Mouse (Mus musculus) kidney, postnatal 4 days (tissue): ENCODE data around the gene Lima1.
A peak's percentile ranks its signal among the peaks of the same experiment; 100 is the strongest.
"Not testable (repeated sequence)": the region's sequence is repeated elsewhere in the genome, so short reads cannot be mapped to it uniquely, and the experiment has no call there.

Experiments
- DNase-seq, 2 experiments: peaks; one replicate each; pipeline ENCODE4 v3.0.0; 2021; ENCODE audit warnings: mixed read lengths in 2 of 2

Lima1 gene

DNA sequence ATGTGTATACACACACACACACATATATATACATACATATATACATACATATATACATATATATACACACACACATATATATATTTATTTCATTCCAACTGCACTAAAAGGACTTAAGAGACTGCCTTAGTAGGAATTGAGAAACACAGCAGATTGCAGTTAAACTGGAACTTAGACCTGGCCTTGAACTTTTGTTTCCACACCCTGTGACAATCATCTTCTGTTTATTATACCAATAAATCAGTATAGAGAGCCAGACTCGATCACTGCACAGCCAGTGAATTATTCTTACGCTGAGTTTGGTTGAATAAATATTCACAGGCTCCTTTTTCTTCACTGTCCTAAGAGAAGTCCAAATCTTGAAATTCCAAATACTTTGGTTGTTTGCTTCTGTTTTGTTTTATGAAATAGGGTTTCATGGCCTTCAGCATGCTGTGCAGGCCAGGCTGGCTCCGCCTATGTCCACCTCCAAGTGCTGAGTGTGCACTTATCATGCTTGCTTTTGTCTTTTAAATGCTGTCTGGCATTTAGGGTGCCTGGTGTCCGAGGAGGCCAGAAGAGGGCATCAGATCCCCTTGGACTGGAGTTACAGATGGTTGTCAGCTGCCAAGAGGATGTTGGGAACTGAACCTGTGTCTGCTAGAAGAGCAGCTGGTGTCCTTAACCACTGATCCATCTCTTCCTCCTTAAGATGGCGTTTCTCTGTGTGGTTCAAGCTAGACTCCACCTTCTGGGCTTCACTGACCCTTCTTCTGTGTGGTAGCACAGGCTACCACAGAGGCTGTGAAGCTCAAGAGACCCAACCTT, 41.4 kb downstream of the Lima1 start:
- DNase-seq, result no peak

GRCm38 (mm10) chr15:99831535-99831934, 43.7 kb downstream of the Lima1 start:
- DNase-seq, result peak in 1 of 2 experiments; percentile 40

GRCm38 (mm10) chr15:99828061-99828460, 47.2 kb downstream of the Lima1 start:
- DNase-seq, result no peak

- no peak for DNase-seq
These were observed 48.9 kb downstream of the Lima1 start for GRCm38 (mm10) chr15:99826210-99826888.

GRCm38 (mm10) chr15:99825211-99825610, 50.0 kb downstream of the Lima1 start:
- DNase-seq, result no peak

DNA sequence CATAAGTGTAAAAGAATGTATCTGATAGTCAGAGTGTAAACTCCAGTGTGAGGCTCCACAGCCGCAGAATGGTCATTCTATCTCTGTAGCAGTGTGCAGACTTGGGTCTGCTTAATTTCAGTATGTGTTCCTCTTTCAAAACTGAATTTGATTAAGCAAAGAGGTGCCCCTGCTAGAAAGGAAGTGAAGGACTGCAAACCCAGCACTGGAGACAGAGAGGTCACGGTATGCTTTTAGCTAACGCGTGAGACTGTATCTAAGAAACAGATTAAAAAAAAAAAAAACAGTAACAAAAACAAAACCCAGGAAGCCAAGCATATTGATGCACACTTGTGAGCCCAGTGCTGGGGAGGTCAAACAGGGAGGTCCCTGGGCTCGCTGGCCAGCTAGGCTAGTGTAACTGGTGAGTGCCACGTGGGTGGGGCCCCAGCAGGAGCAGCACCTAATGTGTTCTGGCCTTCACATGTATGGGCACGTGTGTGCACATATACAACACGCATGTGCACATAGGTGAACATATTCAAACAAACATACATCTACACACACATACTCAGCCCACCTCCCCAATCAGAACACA, 51.8 kb downstream of the Lima1 start:
- peak in 1 of 2 experiments; percentile 24 for DNase-seq

- not testable (repeated sequence) for DNase-seq
These were observed 52.8 kb downstream of the Lima1 start for GRCm38 (mm10) chr15:99822501-99822900.

GRCm38 (mm10) chr15:99819621-99820279, 55.5 kb downstream of the Lima1 start:
- DNase-seq, result peak; percentile 65 to 77

GRCm38 (mm10) chr15:99819109-99819440, 56.2 kb downstream of the Lima1 start:
- no peak for DNase-seq

- DNase-seq, result peak; percentile 50 to 71
These were observed 56.7 kb downstream of the Lima1 start for GRCm38 (mm10) chr15:99818321-99819108.

GRCm38 (mm10) chr15:99817343-99818235, 57.7 kb downstream of the Lima1 start:
- peak; percentile 21 to 28 for DNase-seq

GRCm38 (mm10) chr15:99815999-99816398, 59.3 kb downstream of the Lima1 start:
- DNase-seq, result no peak

DNA sequence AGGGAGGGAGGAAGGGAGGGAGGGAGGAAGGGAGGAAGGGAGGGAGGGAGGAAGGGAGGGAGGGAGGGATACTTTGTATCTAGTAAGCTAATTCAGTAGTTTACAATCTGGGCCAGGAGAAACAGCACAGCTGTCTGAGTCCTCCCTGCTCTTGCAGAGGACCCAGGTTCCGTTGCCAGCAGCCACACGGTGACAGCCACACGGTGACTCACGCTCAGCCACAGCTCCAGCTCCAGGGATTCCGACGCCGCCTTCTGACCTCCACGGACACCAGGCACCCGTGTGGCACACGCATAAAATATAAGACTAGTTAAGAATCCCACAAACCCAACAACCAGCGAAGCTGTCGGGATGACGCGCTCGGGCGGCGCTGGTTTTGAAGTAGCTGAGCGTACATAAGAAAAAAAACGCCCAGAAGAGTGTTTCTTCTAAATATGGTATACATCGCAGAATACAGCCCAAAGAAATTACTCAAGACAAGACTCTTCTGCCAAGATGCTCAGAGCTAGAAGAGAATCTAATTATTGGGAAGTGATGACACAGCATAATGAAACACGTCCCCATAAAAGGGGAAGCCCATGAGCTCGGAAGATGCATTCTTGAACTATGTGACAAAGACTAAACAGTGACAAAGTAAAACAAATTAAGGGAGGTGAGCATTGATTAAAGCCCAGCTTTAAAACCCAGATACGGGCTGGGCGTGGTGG, 60.5 kb downstream of the Lima1 start:
- peak in 1 of 2 experiments; percentile 25 for DNase-seq

- DNase-seq, result no peak
These were observed 61.6 kb downstream of the Lima1 start for GRCm38 (mm10) chr15:99813639-99814038.

DNA sequence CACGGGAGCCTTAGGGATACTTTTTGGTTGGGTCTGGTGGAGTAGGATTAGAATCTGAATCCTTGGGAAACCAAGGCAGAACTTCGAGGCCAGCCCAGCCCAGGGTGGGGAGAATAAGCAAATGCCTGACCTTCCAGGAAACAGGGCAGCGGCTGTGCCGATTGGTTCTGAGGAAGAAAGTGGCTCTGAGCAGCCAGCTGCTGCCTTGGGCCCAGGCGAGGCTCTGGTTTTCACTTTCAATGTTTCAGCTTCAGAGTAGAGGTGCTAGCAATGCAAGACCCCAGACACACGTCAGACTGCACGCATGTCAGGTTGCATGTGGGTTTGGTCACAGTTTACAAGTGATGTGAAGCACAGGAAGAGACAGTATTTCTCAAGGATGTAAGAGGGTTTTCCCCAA, 63.2 kb downstream of the Lima1 start:
- no peak for DNase-seq

DNA sequence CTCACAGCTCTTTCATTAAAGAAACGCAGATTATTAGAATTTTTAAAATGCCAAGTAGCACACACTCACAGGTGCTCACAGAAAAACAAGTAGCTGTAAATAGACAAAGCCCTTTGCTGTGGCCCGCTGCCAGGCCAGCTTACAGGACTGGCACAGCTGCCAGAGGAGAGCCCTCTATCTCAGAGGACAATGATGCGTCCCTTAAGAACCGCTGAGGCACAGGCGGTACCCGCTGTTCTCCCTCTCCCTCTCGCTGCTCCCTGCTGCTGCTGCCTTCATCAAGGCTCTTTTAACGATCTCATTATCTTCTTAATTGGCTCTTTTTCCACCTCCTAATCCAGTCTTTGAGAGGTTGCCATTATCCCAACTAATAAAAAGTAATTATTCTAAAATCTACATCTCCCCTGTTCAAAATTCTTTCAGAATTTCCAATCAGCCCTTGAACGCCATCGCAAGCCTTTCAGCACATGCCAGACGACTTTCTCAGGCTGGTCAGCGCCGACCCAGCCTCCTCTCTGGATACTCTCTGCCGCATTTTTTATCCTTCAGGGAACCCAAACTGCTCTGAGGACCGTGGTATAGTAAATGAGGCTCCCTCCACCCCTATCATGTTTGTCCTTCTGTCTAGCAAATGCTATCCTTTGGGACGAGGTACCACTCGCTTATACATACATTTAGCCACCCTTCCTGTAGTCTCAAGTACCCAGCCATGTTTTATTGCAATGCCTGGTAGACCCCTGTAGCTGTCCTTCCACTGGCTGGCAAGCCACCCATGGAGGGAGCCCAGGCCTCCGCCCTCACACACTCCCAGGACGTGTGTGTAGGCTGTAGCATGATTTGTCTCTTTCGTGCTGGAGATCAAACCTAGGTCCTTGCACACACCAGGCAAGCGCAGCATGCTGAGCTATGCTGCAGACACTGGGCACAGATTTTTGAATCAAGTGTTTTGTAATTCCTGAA, 67.2 kb downstream of the Lima1 start:
- DNase-seq, result no peak

GRCm38 (mm10) chr15:99806171-99806570, 69.1 kb downstream of the Lima1 start:
- DNase-seq, result no peak

GRCm38 (mm10) chr15:99805673-99806072, 69.6 kb downstream of the Lima1 start:
- no peak for DNase-seq

- peak; percentile 51 to 67 for DNase-seq
These were observed 72.0 kb downstream of the Lima1 start for GRCm38 (mm10) chr15:99803186-99803644.
